ENCODE assay signal across 8 mouse cellular contexts in genomic region chr1:165075301-165076082, GRCm38 (mm10).
DNase-seq lines count a peak whose midpoint lies in the region; ATAC-seq lines count a peak whose summit lies in the region.

No protein-coding gene starts in this region.

- H3K9ac ChIP-seq in embryonic facial prominence, embryonic 15.5 days: no peak overlapping the region

- ATAC-seq in embryonic facial prominence, embryonic 15.5 days (ENCODE audit: insufficient number of reproducible peaks, low FRiP score, low TSS enrichment, low read depth): peak; percentile 69; the same call in 1 of the 2 replicates
- no peak for ATAC-seq in monocyte, adult 5-6 weeks (replicated peaks; ENCODE audit: insufficient number of reproducible peaks, low FRiP score, low TSS enrichment, poor library complexity, severe bottlenecking)

- WGBS in embryonic facial prominence, embryonic 15.5 days: 39% methylated on average over 5 of the region's 5 CpGs
- 59% methylated on average over 5 of the region's 5 CpGs for WGBS in heart, embryonic 10.5 days

- no peaks in the 10 kb centered on the region for H3K36me3 ChIP-seq in embryonic facial prominence, embryonic 15.5 days
- peaks cover 4% of the 10 kb centered on the region; the same call in 1 of the 2 replicates for H3K36me3 ChIP-seq in heart, embryonic 10.5 days

- H3K4me1 ChIP-seq in embryonic facial prominence, embryonic 15.5 days: peaks cover 11% of the 10 kb centered on the region
- H3K4me1 ChIP-seq in heart, embryonic 10.5 days: peaks cover 17% of the 10 kb centered on the region

- H3K4me2 ChIP-seq in embryonic facial prominence, embryonic 15.5 days (replicated peaks): no peak overlapping the region

- peak overlapping the region; percentile 86 for H3K27ac ChIP-seq in embryonic facial prominence, embryonic 15.5 days (replicated peaks)
- 0 out of 2 replicates have a peak overlapping the region, but pooled peaks have one; percentile 47 for H3K27ac ChIP-seq in heart, embryonic 10.5 days

- no peaks in the 10 kb centered on the region for H3K9me3 ChIP-seq in embryonic facial prominence, embryonic 15.5 days (replicated peaks)
- H3K9me3 ChIP-seq in heart, embryonic 10.5 days: 0 out of 2 replicates have a peak, but pooled peaks cover 2% of the 10 kb centered on the region

- no peak overlapping the region for H3K4me3 ChIP-seq in embryonic facial prominence, embryonic 15.5 days (replicated peaks)
- no peak overlapping the region for H3K4me3 ChIP-seq in heart, embryonic 10.5 days

- DNase-seq in thymus, postnatal 4 days: peak; percentile 14
- DNase-seq in thymus, adult 18-20 months: no peak
- DNase-seq in heart, embryonic 10.5 days (ENCODE audit: low spot score): no peak
- peak; percentile 91 for DNase-seq in layer of hippocampus, adult 9-10 months (ENCODE audit: low spot score)
- DNase-seq in naive thymus-derived CD4-positive, alpha-beta T cell, adult 2 months (ENCODE audit: low read depth): peak; percentile 10
- no peak for DNase-seq in liver

- no peaks in the 10 kb centered on the region for H3K27me3 ChIP-seq in embryonic facial prominence, embryonic 15.5 days
- H3K27me3 ChIP-seq in heart, embryonic 10.5 days (ENCODE audit: insufficient read depth, poor library complexity, severe bottlenecking): no peaks in the 10 kb centered on the region

Comparison
In these comparisons a context has a peak if more than half of its experiments do, and no peak if none do; other contexts are left out.
1. DNase-seq: peak in thymus, postnatal 4 days (single experiment), layer of hippocampus, adult 9-10 months (single experiment) and naive thymus-derived CD4-positive, alpha-beta T cell, adult 2 months (single experiment); none in thymus, adult 18-20 months (0 of 2), heart, embryonic 10.5 days (single experiment) and liver (single experiment).